Mouse (Mus musculus) kidney, adult 2 months (tissue): ENCODE measurements around the gene Fgd2. TPM values are rescaled to one million over a fixed set of nuclear protein-coding genes. Genes with fewer than 3 reads are reported as not detected.

Experiments used
- DNase-seq: peaks from one replicate; pipeline ENCODE4 v3.0.0; 2021
- H3K27ac ChIP-seq: fragments of 200-500 bp; 2 replicates; pipeline ENCODE4 v1.5.1; 2012; ENCODE audit warnings: low read depth, low read length, control low read depth, inconsistent platforms; ENCODE audit not compliant: insufficient read depth
- H3K27me3 ChIP-seq: fragments of 200-500 bp; replicated peaks from 2 replicates; pipeline ENCODE4 v1.6.1; 2012; ENCODE audit warnings: mild to moderate bottlenecking, moderate library complexity, low read length, inconsistent platforms; ENCODE audit not compliant: control insufficient read depth, insufficient read depth
- H3K36me3 ChIP-seq: fragments of 200-500 bp; 2 replicates; pipeline ENCODE4 v1.6.1; 2012; ENCODE audit warnings: mild to moderate bottlenecking, moderate library complexity, low read length, inconsistent platforms; ENCODE audit not compliant: control insufficient read depth, insufficient read depth
- H3K4me1 ChIP-seq: fragments of 200-500 bp; 2 replicates; pipeline ENCODE4 v1.6.1; 2011; ENCODE audit warnings: low read length; ENCODE audit not compliant: control insufficient read depth, insufficient read depth
- H3K4me3 ChIP-seq: fragments of 200-500 bp; 2 replicates; pipeline ENCODE4 v1.5.1; 2011; ENCODE audit warnings: mild to moderate bottlenecking, low read depth, low read length, control low read depth; ENCODE audit not compliant: insufficient read depth
- CTCF ChIP-seq: fragments of 200-500 bp; conservative IDR thresholded peaks from 2 replicates; pipeline ENCODE4 v1.5.1; 2011; ENCODE audit warnings: low read depth, mild to moderate bottlenecking, control low read depth, low read length, moderate library complexity, mixed read lengths; ENCODE audit not compliant: insufficient read depth, insufficient read length
- POLR2A ChIP-seq: fragments of 200-500 bp; IDR thresholded peaks from one replicate; pipeline ENCODE4 v1.6.1; 2011; ENCODE audit warnings: low read depth, low read length, control low read depth
- WGBS: fragments of 180-500 bp; shearing (Covaris S2); methylation state at CpG from one replicate; pipeline ENCODE4 v1.1.7; 2018; 5-methylcytosine and 5-hydroxymethylcytosine counted together
- polyA plus RNA-seq: library from polyadenylated mRNA; depleted of rRNA; stranded (reverse); fragments of >200 nt; gene quantifications from 2 replicates; pipeline ENCODE4 v1.2.3, GENCODE M21; 2012

Fgd2 gene
- polyA plus RNA-seq, 1 experiment: 11.4 TPM

DNA sequence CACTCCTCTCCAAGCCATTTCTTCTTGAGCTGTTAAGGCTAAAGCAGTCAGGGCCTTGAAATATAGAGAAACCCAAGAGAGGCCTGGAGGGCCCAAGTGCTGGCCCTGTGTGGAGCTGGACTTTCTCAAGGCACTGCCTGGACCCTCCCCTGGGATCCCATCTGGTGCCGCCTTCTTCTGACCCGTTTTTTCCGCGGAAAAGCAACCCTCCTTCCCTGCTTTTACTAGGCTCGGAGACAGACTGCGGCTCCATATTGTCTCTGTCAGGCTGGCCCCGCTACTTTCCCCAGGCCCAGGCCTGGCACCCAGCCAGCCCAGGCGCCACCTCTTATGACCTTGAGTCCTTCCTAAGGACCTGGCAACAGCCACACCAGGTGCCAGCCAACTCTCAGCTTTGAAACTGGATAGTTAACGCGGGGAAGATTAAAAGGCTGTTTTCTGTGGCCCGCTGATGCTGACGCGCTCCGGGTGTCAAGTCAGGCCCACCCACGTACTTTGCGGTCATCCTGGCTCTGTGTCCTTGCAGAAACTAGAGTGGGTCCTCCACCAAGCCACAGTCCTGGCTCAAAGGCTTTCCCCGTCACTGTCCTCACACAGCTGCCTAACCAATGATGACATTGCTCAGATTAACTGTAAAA is 4.8 kb upstream of the Fgd2 start:
- DNase-seq: peak; percentile 89
- Histone ChIP-seq H3K4me1 (peaks cover 19% of the 10 kb centered on the region), H3K27ac (peak overlapping the region; percentile 92), H3K36me3 (no peaks in the 10 kb centered on the region), H3K27me3 (no peaks in the 10 kb centered on the region), H3K4me3 (peak overlapping the region; percentile 21; the same call in 1 of the 2 replicates)
- 10% methylated on average over 17 of the region's 17 CpGs for WGBS
- no peak for TF ChIP-seq POLR2A
- TF ChIP-seq CTCF: no peak

GRCm38 (mm10) chr17:29356479-29356856 is 4.2 kb upstream of the Fgd2 start:
- 8% methylated on average over 11 of the region's 11 CpGs for WGBS
- peak; percentile 88 for DNase-seq

GRCm38 (mm10) chr17:29356882-29357281 is 3.8 kb upstream of the Fgd2 start:
- no peaks in the 10 kb centered on the region for H3K27me3 ChIP-seq
- H3K27ac ChIP-seq: no peak overlapping the region
- no peak for DNase-seq
- H3K4me3 ChIP-seq: peak overlapping the region; percentile 30; the same call in 1 of the 2 replicates
- H3K36me3 ChIP-seq: no peaks in the 10 kb centered on the region
- no peak for TF ChIP-seq CTCF
- no peak for TF ChIP-seq POLR2A
- WGBS: 31% methylated on average over 9 of the region's 9 CpGs
- H3K4me1 ChIP-seq: peaks cover 19% of the 10 kb centered on the region

More at GRCm38 (mm10) chr17:29356479-29356856, 4.2 kb upstream of the Fgd2 start:
- peak overlapping the region; percentile 30; the same call in 1 of the 2 replicates for H3K4me3 ChIP-seq
- no peaks in the 10 kb centered on the region for H3K27me3 ChIP-seq
- H3K27ac ChIP-seq: peak overlapping the region; percentile 92
- H3K4me1 ChIP-seq: peaks cover 19% of the 10 kb centered on the region
- TF ChIP-seq CTCF (no peak), POLR2A (no peak)
- H3K36me3 ChIP-seq: no peaks in the 10 kb centered on the region

- TF ChIP-seq POLR2A (no peak), CTCF (no peak)
- Histone ChIP-seq H3K27me3 (no peaks in the 10 kb centered on the region), H3K36me3 (no peaks in the 10 kb centered on the region), H3K4me3 (no peak overlapping the region), H3K27ac (no peak overlapping the region), H3K4me1 (peaks cover 19% of the 10 kb centered on the region)
- DNase-seq: no peak
- 90% methylated on average over 3 of the region's 3 CpGs for WGBS
Observed at GRCm38 (mm10) chr17:29358928-29359327, 1.8 kb upstream of the Fgd2 start.

- no peak for DNase-seq
- WGBS: 71% methylated on average over 8 of the region's 8 CpGs
- Histone ChIP-seq H3K4me3 (no peak overlapping the region), H3K27me3 (no peaks in the 10 kb centered on the region), H3K4me1 (no peaks in the 10 kb centered on the region), H3K36me3 (no peaks in the 10 kb centered on the region), H3K27ac (no peak overlapping the region)
- TF ChIP-seq POLR2A: no peak
- TF ChIP-seq CTCF: no peak
Observed at GRCm38 (mm10) chr17:29361982-29362691, 1.4 kb downstream of the Fgd2 start.

GRCm38 (mm10) chr17:29363109-29363508 is 2.4 kb downstream of the Fgd2 start:
- 86% methylated on average over 8 of the region's 8 CpGs for WGBS
- Histone ChIP-seq H3K27ac (no peak overlapping the region), H3K4me1 (no peaks in the 10 kb centered on the region), H3K36me3 (no peaks in the 10 kb centered on the region), H3K27me3 (no peaks in the 10 kb centered on the region), H3K4me3 (no peak overlapping the region)
- DNase-seq: no peak
- TF ChIP-seq CTCF (no peak), POLR2A (no peak)

- TF ChIP-seq CTCF: no peak
- no peak for TF ChIP-seq POLR2A
- 84% methylated on average over 13 of the region's 13 CpGs for WGBS
- Histone ChIP-seq H3K4me1 (no peaks in the 10 kb centered on the region), H3K27ac (no peak overlapping the region), H3K36me3 (no peaks in the 10 kb centered on the region), H3K27me3 (no peaks in the 10 kb centered on the region), H3K4me3 (no peak overlapping the region)
- no peak for DNase-seq
Observed at GRCm38 (mm10) chr17:29365105-29365621, 4.4 kb downstream of the Fgd2 start.
